Mouse (Mus musculus) thymus, postnatal 14 days (tissue): ENCODE measurements around the gene Tut4.

Source experiments
- DNase-seq: peaks from one replicate; pipeline ENCODE4 v3.0.0; 2021

Tut4 gene

DNA sequence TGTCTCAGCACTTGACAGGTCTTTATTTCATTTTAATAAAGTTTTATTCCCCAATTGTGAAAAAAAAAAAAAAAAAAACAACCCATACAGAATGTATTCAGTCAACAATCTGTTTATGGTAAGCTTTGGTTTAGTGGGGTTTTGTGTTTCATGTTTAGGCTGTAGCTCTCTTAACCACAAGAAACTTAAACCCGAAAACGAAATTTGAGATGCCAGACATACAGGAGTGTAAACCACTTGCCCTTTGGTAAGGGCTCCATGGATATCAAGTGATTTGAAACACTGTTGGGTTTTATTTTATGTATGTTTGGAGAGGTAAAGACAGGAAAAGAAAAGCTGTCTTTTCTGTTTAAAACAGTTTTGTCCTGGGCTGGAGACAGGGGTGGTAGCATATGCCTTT lies 80.5 kb downstream of the Tut4 start:
- no peak for DNase-seq

DNA sequence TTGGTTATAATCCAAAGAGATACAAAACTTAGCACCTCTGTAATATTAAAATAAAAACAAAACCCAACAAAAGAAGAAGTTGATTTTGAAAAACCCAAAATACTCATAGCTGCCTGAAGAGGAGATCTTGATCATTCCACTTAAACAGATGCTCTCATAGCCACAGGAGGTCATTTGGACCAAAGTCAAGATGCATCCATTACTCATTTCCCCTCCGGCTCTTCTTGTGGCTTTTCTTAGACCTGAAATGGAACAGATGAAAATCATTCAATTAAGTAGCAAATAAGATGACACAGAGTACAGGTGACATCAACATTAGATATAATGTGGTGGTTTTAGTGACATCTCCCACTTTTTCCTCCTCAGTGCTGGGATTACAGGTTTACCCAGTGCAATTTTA lies 105.8 kb downstream of the Tut4 start:
- DNase-seq, result no peak

GRCm38 (mm10) chr4:108572644-108573043 lies 113.4 kb downstream of the Tut4 start:
- DNase-seq, result no peak

DNA sequence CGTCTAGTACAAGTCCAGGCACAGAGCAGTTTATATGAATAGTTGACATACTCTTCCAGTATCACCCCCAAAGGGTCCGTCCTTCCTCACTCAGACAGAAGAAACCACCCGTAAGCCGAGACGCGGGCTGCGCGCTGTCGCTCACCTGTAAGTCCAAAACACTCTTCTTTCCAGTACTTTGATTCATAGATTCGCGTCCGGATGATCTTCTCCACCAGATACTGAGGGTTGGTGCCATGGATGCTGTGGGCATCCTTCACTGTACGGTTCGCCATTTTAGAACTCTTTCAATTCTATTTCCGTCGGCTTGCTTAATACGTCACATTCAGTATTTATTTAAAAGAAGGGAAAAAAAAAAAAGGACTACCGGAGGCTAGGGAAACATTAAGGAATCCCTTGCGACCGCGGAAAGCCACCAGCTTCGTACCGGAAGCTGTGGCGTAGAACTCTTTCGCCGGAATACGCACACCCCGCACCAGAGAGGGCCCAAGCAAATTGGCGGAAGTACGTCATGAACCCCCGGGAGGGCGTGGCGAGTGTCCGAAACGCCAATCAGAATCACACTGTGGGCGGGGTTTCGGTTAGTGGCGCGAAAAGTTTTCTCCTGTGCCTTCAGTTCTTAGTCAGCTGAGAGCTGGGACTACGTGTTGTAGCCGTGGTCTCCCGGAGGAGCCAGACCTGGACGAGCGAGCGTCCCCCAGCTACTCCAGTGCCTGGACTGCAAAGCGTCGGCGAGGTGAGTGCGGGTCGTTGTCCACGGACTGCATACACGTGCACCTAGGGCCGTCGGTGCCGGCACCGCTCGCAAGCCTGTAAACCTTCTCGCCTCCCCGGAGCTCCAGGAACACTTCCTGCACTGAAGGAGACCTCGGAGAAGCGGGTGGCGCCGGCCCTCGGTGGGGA lies 119.9 kb downstream of the Tut4 start, which contains the start of the genes Prpf38a and Orc1:
Gene Prpf38a, minus strand, starts transcription at position 497 of the 903 bp plus-strand sequence.
Gene Orc1, plus strand, starts transcription at position 584 of the 903 bp plus-strand sequence.
- peak; percentile 98 for DNase-seq

DNA sequence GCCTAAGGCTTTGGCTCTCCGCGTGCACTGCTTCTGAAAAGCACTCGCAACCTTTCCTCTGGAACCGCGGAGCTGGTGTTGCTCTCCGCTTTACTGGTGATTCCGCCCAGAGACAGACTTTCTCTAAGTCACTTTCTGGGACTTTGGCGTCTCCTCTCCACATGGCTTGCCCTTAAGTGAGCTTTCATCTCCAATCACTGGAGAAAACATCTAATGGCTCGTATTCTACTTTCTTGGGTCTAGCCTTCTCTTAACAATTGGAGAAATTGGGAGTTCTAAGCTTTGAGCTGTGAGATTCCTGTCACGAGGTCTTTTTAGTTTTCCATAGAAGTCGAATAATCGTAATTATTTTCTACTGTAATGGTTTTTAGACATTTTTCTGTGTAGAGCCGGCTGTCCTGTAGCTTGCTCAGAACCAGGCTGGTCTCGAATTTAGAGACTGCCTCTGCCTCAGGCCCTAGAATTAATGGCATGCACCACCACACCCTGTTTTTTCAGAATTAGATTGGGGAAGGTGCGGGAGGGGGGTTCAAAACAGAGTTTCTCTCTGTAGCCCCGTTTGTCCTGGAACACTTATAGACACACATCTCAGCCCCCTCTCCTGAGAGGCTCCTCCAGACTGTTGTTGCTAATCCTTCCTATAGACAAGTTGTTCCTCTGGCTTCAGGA lies 120.7 kb downstream of the Tut4 start:
- DNase-seq, result no peak

- DNase-seq, result no peak
These were observed 134.2 kb downstream of the Tut4 start for GRCm38 (mm10) chr4:108593376-108593775.

DNA sequence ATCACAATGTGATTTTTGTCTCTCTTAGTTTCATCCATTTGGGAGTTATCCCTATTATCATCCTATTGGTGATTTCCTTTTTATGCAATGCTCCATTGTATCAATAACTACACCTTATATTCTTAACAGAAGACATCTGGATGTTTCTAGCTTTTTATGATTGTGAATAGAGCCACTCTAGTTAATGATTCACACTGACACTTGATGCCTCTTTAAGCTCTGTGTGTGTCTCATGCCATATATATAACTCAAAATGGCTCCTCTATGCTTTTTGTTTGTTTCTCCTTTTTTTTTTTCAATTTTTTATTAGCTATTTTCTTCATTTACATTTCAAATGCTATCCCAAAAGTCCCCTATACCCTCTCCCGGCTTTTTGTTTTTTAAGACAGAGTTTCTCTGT lies 136.6 kb downstream of the Tut4 start:
- no peak for DNase-seq

- no peak for DNase-seq
These were observed 139.1 kb downstream of the Tut4 start for GRCm38 (mm10) chr4:108598306-108598705.

DNA sequence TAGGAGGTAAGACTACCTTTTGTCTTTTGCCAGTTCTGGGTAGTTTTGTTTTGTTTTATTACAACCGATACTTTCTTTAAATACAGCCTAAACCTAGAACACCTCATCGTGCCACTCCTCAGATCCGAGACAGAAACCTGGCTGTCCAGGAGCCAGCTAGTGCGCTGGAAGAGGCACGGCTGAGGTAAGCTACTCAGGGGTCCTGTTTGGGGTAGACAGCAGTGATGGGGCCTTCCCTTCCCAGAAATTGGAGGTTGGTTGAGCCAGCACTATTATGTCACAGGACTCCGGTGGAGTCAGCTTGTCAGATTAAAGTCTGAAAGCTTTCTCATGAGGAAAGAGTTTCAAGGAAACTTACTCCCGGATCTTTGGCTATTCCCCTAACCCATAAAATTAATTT lies 142.6 kb downstream of the Tut4 start:
- DNase-seq, result no peak

- DNase-seq, result no peak
These were observed 149.4 kb downstream of the Tut4 start for GRCm38 (mm10) chr4:108608651-108609050.
